Mouse (Mus musculus): ENCODE results near the gene Zfp629. TPM values are rescaled to one million over a fixed set of nuclear protein-coding genes. Genes with fewer than 3 reads are reported as not detected.
A peak's percentile ranks its signal among the peaks of the same experiment; 100 is the strongest.

The Zfp629 gene
- total RNA-seq, 2 experiments from 2014 or later, result 8.4 to 8.5 TPM

DNA sequence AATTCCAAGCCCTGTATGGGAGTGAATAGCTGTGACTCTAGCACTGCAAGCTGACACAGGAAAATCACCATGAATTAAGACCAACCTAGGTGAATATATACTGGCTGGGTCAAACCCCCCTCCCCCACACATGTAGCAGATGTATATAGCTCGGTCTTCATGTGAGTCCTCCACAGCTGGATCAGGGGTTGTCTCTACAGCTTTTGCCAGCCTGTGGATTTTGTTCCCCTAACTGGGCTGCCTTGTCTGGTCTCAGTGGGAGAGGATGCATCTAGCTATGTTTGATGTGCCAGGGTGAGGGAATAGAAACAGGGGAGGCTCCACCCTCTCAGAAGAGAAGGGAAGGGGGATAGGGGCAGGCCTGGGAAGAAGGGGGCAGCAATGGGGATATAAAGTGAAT, 739 bp upstream of the Zfp629 start:
- ATAC-seq (replicated peaks; ENCODE audit: poor library complexity), result no peak

DNA sequence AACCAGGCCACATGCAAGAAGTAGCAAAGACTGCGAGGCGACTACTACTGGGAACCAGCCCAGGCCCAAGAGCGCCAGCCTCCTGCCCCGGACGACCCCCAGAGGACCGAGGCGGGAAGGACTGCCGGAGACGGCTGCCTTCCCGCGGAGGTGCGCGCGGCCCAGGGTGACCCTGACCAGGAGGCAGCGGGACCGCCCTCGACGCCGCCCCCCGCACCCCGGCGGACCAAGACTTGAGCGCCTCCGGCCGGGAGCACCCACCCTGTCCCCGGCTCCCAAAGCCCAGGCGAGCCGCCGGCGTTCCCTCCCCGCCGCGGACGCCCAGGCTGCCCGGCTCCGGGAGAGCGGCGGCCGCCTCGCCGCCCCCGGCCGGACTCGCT, 1.1 kb downstream of the Zfp629 start:
- peak; percentile 57 for ATAC-seq (replicated peaks; ENCODE audit: poor library complexity)

DNA sequence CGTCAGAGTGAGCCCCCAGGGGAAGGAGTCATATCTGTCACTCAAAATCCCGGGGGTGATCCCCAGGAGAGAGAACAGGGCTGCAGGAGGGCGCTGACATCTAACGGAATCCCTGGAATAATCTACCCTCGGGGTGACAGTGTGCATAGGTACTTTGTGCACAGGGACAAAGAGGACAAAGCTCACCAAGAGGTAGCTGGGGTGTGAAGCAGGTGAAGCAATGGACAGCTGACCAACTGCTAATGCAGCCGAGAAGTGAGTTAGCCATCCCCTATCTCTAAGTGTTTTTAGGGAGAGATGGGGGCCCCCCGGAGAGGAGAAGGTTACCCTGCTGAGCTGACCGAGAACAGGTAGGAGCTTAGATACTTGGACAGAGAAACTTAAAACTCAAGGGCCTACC, 1.5 kb downstream of the Zfp629 start:
- no peak for ATAC-seq (replicated peaks; ENCODE audit: poor library complexity)

DNA sequence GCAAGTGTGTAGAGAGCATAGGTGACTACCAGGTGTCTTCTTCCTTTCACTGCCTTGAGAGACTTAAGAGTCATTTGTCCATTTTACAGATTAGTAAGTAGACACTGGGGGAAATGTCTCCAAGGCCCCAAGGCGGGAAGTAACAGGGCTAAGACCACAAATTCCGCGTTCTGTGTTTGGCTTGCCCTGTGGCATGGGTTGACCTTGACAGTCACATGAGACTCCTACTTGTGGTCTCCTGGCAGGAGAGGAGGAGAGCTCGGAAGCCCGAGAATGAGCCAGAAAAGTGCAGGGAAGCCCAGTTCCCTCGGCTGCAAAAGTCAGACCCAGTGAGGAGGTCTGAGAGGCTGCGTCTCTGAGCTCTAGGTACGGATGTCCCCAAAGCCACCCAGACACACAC, 2.1 kb downstream of the Zfp629 start:
- ATAC-seq (replicated peaks; ENCODE audit: poor library complexity), result no peak

DNA sequence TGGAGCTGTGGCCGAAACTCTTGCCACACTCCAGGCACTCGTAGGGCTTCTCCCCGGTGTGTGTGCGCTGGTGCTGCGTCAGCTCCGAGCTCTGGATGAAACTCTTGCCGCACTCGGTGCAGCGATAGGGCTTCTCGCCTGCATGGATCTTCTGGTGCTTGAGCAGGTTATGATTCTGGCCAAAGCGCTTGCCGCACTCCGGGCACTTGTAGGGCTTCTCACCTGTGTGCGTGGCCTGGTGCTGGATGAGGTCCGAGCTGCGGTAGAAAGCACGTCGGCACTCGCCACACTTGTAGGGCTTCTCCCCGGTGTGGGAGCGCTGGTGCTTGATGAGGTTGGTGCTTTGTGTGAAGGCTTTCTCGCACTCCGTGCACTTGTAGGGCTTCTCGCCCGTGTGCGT, 4.0 kb downstream of the Zfp629 start:
- no peak for ATAC-seq (replicated peaks; ENCODE audit: poor library complexity)

DNA sequence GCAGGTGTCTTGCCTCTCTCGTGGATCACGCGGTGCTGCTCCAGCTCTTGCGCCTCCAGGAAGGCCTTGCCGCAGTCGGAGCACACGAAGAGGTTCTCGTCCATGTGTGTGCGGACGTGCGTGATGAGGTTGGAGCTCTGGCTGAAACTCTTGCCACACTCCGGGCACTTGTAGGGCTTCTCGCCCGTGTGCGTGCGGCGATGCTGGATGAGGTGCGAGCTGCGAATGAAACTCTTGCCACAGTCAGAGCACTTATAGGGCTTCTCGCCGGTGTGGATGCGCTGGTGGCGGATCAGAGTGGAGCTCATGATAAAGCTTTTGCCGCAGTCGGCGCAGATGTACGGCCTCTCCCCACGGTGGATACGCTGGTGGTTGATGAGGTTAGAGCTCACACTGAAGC, 4.6 kb downstream of the Zfp629 start:
- no peak for ATAC-seq (replicated peaks; ENCODE audit: poor library complexity)

DNA sequence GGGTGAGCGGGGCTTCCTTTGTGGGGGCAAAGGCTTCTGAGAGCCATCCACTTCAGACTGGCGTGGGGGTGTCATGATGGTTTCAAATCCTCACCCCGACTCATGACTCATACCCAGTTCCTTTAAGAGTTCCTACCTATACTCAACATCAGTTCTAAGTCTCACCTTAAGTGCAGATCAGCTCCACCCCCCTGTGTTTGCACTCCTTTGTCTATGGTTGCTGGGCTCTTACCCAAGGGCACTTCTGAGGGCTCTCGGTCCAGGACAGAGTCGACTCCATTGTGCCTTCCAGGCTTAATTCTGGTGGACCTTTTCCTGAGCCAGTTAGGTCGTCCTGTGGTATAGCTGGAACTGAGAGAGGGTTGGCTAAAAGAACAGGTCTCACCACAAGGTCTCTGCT, 8.4 kb downstream of the Zfp629 start:
- no peak for ATAC-seq (replicated peaks; ENCODE audit: poor library complexity)

DNA sequence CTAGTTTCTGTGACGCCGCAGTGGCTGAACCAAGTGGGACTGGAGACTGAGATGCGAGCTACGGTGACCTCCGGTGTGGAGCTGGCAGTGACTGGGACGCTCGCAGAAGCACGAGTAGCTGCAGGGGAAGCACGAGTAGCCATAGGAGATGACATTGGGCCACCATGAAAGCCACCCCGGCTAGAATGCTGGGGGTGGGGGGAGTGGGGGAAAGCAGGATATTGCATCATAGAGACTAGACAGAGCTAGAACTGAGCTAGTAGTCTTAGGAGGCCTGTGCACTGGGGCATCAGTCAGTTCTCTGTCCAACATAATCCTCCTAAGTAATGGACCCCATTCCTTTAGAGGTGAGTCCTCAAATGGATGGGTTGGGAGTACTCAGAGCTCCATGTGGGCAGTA, 11.3 kb downstream of the Zfp629 start:
- ATAC-seq (replicated peaks; ENCODE audit: poor library complexity), result peak; percentile 56

DNA sequence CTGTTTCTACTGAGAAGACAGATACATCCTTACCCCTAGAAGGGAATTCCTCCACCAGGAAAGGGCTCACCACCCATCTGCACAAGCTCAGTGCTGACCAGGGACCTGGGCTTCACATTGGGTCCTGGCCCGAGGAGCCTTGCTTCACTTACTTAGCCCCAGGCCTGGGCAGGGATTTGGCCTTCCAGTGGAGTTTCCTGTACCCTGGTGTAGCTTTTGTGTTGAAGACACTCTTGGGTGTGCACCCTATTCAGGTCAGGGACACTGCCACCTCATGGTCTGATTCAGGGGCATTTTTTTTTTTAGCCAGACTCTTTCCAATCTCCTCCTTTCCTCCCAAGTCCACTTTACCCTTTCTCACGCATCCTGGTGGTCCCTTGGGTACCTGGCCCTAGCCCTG, 12.7 kb downstream of the Zfp629 start:
- ATAC-seq (replicated peaks; ENCODE audit: poor library complexity), result no peak

DNA sequence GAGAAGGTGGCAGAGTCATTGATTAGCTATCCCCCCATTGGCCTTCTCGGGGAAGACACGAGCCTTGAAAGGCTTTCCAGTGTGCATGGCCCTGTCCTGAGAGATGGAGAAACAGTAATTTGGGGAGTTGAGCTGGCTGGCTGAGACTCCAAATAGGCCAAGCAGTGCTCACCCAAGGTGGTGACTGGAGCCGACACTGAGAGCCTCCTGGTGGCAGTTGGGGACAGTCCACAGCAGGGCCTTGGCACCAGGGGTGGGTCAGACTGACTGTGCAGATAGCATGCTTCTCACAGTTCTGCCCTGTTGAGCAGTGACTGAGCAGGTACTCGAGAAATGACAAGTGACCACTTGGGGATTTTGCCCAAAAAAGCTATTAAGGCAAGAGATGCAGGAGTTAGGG, 13.9 kb downstream of the Zfp629 start:
- no peak for ATAC-seq (replicated peaks; ENCODE audit: poor library complexity)

DNA sequence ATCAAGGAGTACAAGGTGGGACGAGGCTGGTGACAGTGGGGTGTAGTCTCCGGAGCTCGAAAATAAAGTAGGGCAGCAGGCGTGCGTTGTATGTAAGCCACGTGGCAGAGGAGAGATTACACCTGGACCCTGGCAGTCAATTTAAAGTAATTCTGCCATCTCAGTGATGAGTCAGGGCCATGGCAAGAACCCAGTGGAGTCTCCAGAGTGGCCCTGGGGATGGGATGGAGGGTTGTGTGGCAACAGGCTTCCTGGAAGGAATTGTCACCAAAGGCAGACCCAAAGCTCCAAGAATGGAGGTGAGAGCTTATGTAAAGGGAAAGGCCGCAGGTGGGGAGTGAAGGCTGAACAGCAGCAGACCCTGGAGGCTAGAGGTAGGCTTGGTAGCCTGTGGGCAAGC, 15.0 kb downstream of the Zfp629 start:
- ATAC-seq (replicated peaks; ENCODE audit: poor library complexity), result no peak

DNA sequence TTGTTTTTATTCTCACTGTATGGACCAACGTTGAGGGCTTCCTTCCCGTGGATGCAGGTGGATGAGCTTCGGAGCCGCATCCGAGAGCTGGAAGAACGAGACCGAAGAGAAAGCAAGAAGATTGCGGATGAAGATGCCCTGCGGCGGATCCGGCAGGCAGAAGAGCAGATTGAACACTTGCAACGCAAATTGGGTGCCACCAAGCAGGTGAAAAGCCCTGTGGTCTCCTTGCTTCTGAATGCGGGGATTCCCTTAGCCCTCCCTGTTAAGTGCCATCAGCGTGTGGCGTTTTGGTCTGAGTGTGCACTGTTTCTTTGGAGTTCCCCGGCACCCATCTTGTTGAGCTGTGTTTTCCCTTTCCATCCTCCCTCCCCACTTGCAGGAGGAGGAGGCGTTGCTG, 18.9 kb downstream of the Zfp629 start:
- ATAC-seq (replicated peaks; ENCODE audit: poor library complexity), result no peak

DNA sequence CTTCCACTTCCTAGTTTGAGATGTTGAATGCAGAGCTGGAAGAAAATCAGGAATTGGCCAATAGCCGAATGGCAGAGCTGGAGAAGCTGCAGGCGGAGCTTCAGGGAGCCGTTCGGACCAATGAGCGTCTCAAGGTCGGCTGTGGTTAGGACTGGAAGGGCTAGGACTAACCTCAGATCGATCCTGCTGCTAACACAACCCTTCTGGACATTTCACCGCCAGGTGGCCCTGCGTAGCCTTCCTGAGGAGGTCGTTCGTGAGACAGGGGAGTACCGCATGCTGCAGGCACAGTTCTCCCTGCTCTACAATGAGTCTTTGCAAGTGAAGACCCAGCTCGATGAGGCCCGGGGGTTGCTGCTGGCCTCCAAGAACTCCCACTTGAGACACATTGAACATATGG, 23.0 kb downstream of the Zfp629 start:
- ATAC-seq (replicated peaks; ENCODE audit: poor library complexity), result no peak

DNA sequence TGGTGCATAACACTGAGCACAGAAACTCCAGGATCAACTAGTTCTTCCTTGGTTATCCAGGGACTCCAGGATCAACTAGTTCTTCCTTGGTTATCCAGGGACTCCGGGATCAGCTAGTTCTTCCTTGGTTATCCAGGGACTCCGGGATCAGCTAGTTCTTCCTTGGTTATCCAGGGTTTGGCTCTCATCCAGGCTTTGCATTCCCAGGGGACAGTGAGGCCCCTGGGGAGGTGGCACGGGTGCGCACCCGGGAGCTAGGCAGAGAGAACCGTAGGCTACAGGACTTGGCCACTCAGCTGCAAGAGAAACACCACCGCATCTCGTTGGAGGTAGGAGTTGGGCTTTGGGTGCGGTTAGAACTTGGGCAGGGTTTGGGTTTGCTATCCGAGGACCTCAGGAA, 24.5 kb downstream of the Zfp629 start:
- no peak for ATAC-seq (replicated peaks; ENCODE audit: poor library complexity)

DNA sequence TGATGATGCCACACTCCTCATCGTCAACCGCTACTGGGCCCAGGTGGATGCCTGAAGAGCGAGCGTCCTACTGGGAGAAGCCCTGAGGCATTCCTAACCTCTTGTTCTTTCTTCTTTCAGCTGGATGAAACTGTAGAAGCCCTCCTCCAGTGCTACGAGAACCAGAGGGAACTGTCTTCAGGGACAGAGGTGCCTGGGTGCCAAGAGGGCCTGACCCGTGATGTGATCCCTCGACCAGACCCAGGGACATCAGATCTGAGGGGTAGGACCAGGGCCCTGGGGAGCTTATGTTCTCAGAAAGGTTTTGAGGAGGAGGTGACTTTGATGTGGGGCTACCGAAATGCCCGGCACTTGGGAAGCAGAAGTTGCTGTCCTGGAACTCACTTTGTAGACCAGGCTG, 26.0 kb downstream of the Zfp629 start:
- ATAC-seq (replicated peaks; ENCODE audit: poor library complexity), result no peak

DNA sequence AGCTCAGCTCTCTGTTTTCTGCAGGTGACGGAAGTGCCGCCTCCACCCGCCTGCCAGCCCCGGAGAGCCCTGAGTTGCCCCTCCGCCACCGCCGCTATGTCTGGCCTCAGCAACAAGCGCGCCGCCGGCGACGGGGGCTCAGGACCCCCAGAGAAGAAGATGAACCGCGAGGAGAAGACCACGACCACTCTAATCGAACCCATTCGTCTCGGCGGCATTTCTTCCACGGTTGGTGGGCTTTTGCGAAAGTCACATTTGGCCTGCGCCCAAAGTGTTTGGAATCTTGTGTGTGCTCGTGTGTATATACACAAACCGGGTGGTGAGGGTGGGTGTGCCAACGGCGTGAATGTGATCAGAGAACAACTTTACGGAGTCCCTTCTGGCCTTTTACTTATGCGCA, 26.7 kb downstream of the Zfp629 start:
- no peak for ATAC-seq (replicated peaks; ENCODE audit: poor library complexity)

DNA sequence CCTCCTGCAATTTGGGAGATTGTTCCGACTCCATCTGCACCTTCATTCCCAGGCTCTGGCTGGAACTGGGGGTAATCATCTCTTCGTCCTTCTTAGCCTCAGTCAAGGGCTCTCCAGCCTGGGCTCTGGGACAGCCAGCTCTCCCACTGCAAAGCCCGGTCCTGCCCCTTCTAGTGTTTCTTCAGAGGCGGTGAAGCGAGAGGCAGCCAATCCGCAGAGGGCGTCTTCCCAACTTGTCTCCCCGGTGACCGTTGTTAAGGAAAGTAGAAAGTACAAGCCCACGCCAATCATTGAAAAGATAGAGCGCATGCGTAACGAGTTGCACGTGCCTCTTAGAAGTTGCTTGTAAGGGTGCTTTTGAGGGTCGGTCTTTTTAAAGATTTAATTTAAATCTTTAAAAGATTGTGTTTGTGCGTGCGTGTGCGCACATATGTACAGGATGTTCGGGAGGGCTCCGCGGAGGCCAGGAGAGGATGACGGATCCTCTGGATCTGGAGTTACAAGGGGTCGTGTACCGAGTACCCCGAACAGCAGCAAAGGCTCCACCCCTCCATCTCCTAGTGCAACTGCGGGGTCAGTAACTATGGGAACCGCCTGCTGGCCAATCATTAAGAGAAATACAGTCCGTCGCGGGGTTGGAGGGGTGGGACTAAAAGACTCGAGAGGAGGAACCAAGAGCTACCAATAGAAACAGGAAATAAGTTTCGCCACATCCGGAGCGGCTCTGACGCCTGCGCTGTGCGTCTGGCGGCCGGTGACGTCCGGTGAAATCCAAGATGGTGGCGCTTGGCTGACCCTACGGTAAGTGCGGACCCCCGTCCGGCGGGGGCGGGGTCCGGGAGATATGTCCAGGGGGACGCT, 27.4 kb downstream of the Zfp629 start, which contains the start of the genes Ccdc189 and Rnf40:
TSS of gene Ccdc189 (minus strand) at position 585 of the 861 bp plus-strand sequence.
TSS of gene Rnf40 (plus strand) at position 757 of the 861 bp plus-strand sequence.
- ATAC-seq (replicated peaks; ENCODE audit: poor library complexity), result peak; percentile 90

DNA sequence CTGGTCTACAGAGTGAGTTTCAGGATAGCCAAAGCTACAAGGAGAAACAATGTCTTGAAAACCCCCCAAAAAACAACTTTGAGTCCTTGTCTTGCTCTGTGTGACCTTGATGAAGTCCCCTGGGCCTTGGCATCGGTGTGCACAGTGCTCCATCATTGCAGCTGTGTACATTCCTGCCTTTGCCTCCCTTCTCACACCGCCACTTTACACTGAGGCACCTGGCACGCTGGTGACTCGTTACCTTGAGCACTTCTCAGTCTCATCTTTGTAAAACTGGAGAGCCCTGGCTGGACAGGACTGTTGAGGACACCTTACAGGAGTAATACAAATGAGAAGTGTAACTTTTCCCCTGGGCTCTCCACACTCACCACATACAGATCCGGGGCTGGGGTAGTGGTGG, 28.4 kb downstream of the Zfp629 start:
- ATAC-seq (replicated peaks; ENCODE audit: poor library complexity), result no peak

DNA sequence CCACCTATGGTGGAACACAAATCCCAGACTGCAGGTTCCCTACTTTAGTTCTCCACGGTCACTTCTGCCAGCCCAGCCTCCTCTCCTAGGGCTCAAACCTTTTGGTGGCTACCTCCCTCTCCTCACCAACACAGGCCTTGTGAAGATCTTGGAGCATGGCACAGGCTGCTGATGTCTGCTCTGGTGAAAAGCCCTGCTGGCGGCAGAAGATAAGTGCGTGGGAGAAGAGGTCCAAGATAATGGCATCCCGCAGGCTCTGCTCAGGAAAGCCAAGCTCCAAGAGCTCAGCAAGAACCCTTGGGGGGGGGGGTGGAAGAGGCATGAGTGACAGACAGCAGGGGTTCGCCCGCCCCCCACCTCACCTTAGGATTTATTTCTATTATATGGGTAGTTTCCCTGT, 29.4 kb downstream of the Zfp629 start:
- peak; percentile 21; the same call in 1 of the 2 replicates for ATAC-seq (replicated peaks; ENCODE audit: poor library complexity)

DNA sequence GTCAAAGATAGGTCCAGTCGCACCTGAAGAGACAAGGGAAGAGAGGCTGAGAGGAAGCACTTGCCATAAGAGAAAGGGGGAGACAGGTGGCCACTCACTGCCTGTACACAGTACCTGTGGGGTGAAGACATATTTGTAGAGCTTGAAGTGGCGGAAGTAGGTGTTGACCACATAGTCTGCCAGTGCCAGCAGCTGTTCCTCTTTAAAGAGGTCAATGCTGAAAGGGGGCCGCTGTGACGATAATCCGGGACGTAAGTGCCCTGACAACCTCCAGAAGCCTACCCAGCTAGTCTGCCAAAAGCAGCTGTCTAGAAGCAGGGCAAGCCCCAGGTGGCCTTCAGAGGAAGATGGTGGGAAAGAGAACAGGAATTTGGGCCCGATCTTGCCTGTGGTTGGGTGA, 30.6 kb downstream of the Zfp629 start:
- no peak for ATAC-seq (replicated peaks; ENCODE audit: poor library complexity)

DNA sequence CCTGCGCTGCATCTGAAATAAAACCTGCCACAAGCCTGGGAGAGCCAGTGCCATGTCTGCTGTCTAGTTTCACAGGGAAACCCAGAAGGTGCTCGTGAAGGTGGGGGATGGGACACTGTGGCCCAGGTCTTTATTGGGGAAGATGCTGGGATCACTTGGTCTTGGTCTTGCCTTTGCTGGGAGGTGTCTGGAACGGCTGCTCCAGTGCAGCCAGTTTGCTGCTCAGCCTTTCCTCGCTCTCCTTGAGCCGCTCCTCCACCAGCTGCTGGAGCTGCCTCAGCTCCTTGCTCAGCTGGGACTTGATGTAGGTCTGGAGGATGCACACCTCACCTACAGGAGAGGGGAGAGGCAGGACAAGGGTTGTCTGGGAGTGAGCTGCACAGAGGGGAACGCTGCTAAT, 32.3 kb downstream of the Zfp629 start:
- ATAC-seq (replicated peaks; ENCODE audit: poor library complexity), result no peak

DNA sequence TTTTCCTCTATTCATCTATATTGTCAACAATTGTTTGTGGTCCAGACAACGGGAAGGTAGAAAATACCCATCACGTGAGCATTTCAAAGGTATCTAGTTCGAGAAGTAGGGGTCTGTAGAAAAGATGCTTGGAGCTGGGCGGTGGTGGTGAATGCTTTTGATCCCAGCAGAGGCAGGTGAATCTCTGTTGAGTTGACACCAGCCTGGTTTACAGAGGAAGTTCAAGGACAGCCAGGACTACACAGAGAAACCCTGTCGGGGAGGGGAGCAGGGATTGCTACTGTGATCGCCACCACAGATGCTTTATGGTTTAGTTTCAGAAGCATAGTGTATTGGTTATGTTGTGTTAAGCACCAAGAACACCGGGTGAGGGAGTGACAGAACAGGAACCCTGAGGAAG, 41.5 kb downstream of the Zfp629 start:
- ATAC-seq (replicated peaks; ENCODE audit: poor library complexity), result no peak

DNA sequence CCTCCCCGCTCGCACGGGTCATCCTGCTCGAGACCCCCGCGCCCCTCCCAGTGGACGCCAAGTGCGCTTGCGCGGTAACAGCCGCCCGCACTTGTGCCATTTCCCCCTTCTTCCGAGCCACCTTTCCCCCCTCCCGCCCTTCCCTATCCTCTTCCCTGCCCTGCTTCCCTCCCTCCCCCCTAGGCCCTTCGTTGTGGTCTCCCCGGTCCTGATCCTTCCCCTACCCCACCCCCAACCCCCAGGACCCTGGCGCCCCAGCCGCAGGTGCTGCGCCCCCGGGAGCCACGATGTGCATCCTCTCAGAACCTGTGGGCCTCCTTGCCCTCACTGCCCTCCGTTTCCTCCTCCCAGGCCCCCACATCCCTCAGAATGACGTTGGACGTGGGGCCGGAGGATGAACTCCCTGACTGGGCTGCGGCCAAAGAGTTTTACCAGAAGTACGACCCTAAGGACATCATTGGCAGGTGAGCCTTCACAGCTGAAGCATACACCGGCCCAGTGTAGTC, 42.0 kb downstream of the Zfp629 start:
- no peak for ATAC-seq (replicated peaks; ENCODE audit: poor library complexity)

Measured in megakaryocyte progenitor cell, adult 5-6 weeks (primary cell).